Mouse (Mus musculus): ENCODE data around the gene Gm6034. TPM values are rescaled to one million over a fixed set of nuclear protein-coding genes. Genes with fewer than 3 reads are reported as not detected.
"Not testable (repeated sequence)": the region's sequence is repeated elsewhere in the genome, so short reads cannot be mapped to it uniquely, and the experiment has no call there.

Gene Gm6034
- polyA plus RNA-seq (2012; rRNA removed), result not detected in 2 replicates

- not testable (repeated sequence) for H3K4me1 ChIP-seq (ENCODE audit: control insufficient read depth, insufficient read depth, low read length); H3K27ac ChIP-seq (ENCODE audit: insufficient read depth, low read length)
- TF ChIP-seq POLR2A (IDR thresholded peaks at IDR 0.05; ENCODE audit: extremely low read depth, insufficient read depth, low read length), result peak; percentile 79
- H3K4me3 ChIP-seq (ENCODE audit: insufficient read depth, low read length), result peak within 1 kb of the TSS; percentile 45
Observed at GRCm38 (mm10) chr17:36042610-36043169, at the start of gene Gm6034, which contains the start of gene H2-T22. Gm6034 (plus strand) TSS chr17:36042961. H2-T22 (minus strand) TSS chr17:36042747.

- TF ChIP-seq POLR2A (IDR thresholded peaks at IDR 0.05; ENCODE audit: extremely low read depth, insufficient read depth, low read length) (no peak), CTCF (IDR thresholded peaks at IDR 0.05; ENCODE audit: extremely low read depth, insufficient read depth, low read length) (peak; percentile 97)
- H3K27ac ChIP-seq (ENCODE audit: insufficient read depth, low read length), result no peak overlapping the region
- peak overlapping the region; percentile 77; the same call in 1 of the 2 replicates for H3K4me3 ChIP-seq (ENCODE audit: insufficient read depth, low read length)
- no peaks in the 10 kb centered on the region; the same call in 1 of the 2 replicates for H3K4me1 ChIP-seq (ENCODE audit: control insufficient read depth, insufficient read depth, low read length)
Observed at GRCm38 (mm10) chr17:35993675-35994074, 49.1 kb upstream of the Gm6034 start.

- TF ChIP-seq POLR2A (IDR thresholded peaks at IDR 0.05; ENCODE audit: extremely low read depth, insufficient read depth, low read length) (peak; percentile 97), CTCF (IDR thresholded peaks at IDR 0.05; ENCODE audit: extremely low read depth, insufficient read depth, low read length) (no peak)
- H3K4me3 ChIP-seq (ENCODE audit: insufficient read depth, low read length), result peak overlapping the region; percentile 77
- peak overlapping the region; percentile 36; the same call in 1 of the 2 replicates for H3K27ac ChIP-seq (ENCODE audit: insufficient read depth, low read length)
- no peaks in the 10 kb centered on the region; the same call in 1 of the 2 replicates for H3K4me1 ChIP-seq (ENCODE audit: control insufficient read depth, insufficient read depth, low read length)
Observed at GRCm38 (mm10) chr17:35994175-35994878, 48.4 kb upstream of the Gm6034 start.

- peak overlapping the region; percentile 77 for H3K4me3 ChIP-seq (ENCODE audit: insufficient read depth, low read length)
- no peak overlapping the region for H3K27ac ChIP-seq (ENCODE audit: insufficient read depth, low read length)
- TF ChIP-seq POLR2A (IDR thresholded peaks at IDR 0.05; ENCODE audit: extremely low read depth, insufficient read depth, low read length), result no peak
- no peak for TF ChIP-seq CTCF (IDR thresholded peaks at IDR 0.05; ENCODE audit: extremely low read depth, insufficient read depth, low read length)
- no peaks in the 10 kb centered on the region; the same call in 1 of the 2 replicates for H3K4me1 ChIP-seq (ENCODE audit: control insufficient read depth, insufficient read depth, low read length)
Observed at GRCm38 (mm10) chr17:35994879-35995240, 47.9 kb upstream of the Gm6034 start.

GRCm38 (mm10) chr17:35996949-35997348 lies 45.8 kb upstream of the Gm6034 start:
- Histone ChIP-seq H3K4me1 (ENCODE audit: control insufficient read depth, insufficient read depth, low read length) (no peaks in the 10 kb centered on the region; the same call in 1 of the 2 replicates), H3K4me3 (ENCODE audit: insufficient read depth, low read length) (no peak overlapping the region), H3K27ac (ENCODE audit: insufficient read depth, low read length) (no peak overlapping the region)
- TF ChIP-seq POLR2A (IDR thresholded peaks at IDR 0.05; ENCODE audit: extremely low read depth, insufficient read depth, low read length) (no peak), CTCF (IDR thresholded peaks at IDR 0.05; ENCODE audit: extremely low read depth, insufficient read depth, low read length) (peak; percentile 99)

- TF ChIP-seq CTCF (IDR thresholded peaks at IDR 0.05; ENCODE audit: extremely low read depth, insufficient read depth, low read length) (no peak), POLR2A (IDR thresholded peaks at IDR 0.05; ENCODE audit: extremely low read depth, insufficient read depth, low read length) (no peak)
- Histone ChIP-seq H3K4me3 (ENCODE audit: insufficient read depth, low read length) (no peak overlapping the region), H3K4me1 (ENCODE audit: control insufficient read depth, insufficient read depth, low read length) (peaks cover 3% of the 10 kb centered on the region), H3K27ac (ENCODE audit: insufficient read depth, low read length) (no peak overlapping the region)
Observed at GRCm38 (mm10) chr17:35997713-35998510, 44.8 kb upstream of the Gm6034 start.

GRCm38 (mm10) chr17:35998545-35999305 lies 44.0 kb upstream of the Gm6034 start:
- Histone ChIP-seq H3K27ac (ENCODE audit: insufficient read depth, low read length) (no peak overlapping the region), H3K4me1 (ENCODE audit: control insufficient read depth, insufficient read depth, low read length) (peaks cover 5% of the 10 kb centered on the region), H3K4me3 (ENCODE audit: insufficient read depth, low read length) (no peak overlapping the region)
- no peak for TF ChIP-seq POLR2A (IDR thresholded peaks at IDR 0.05; ENCODE audit: extremely low read depth, insufficient read depth, low read length)
- no peak for TF ChIP-seq CTCF (IDR thresholded peaks at IDR 0.05; ENCODE audit: extremely low read depth, insufficient read depth, low read length)

- TF ChIP-seq POLR2A (IDR thresholded peaks at IDR 0.05; ENCODE audit: extremely low read depth, insufficient read depth, low read length), result no peak
- no peak for TF ChIP-seq CTCF (IDR thresholded peaks at IDR 0.05; ENCODE audit: extremely low read depth, insufficient read depth, low read length)
- H3K27ac ChIP-seq (ENCODE audit: insufficient read depth, low read length), result no peak overlapping the region
- no peak overlapping the region for H3K4me3 ChIP-seq (ENCODE audit: insufficient read depth, low read length)
- peaks cover 5% of the 10 kb centered on the region for H3K4me1 ChIP-seq (ENCODE audit: control insufficient read depth, insufficient read depth, low read length)
Observed at GRCm38 (mm10) chr17:35999356-35999755, 43.4 kb upstream of the Gm6034 start.

GRCm38 (mm10) chr17:36000349-36000748 lies 42.4 kb upstream of the Gm6034 start:
- H3K4me3 ChIP-seq (ENCODE audit: insufficient read depth, low read length), result no peak overlapping the region
- H3K27ac ChIP-seq (ENCODE audit: insufficient read depth, low read length), result no peak overlapping the region
- TF ChIP-seq POLR2A (IDR thresholded peaks at IDR 0.05; ENCODE audit: extremely low read depth, insufficient read depth, low read length), result no peak
- TF ChIP-seq CTCF (IDR thresholded peaks at IDR 0.05; ENCODE audit: extremely low read depth, insufficient read depth, low read length), result no peak
- H3K4me1 ChIP-seq (ENCODE audit: control insufficient read depth, insufficient read depth, low read length), result peaks cover 5% of the 10 kb centered on the region

All from cortical plate, adult 2 months (tissue).